Mouse (Mus musculus): ENCODE data around the gene Ipmk. TPM values are rescaled to one million over a fixed set of nuclear protein-coding genes. Genes with fewer than 3 reads are reported as not detected.

Ipmk gene
- polyA plus RNA-seq (2014; fragmentation: Illumina TruSeq; extraction: RNeasy Lipid Tissue Mini Kit (QIAGEN cat#74804); ENCODE audit: low read depth, low replicate concordance) = 207 TPM

DNA sequence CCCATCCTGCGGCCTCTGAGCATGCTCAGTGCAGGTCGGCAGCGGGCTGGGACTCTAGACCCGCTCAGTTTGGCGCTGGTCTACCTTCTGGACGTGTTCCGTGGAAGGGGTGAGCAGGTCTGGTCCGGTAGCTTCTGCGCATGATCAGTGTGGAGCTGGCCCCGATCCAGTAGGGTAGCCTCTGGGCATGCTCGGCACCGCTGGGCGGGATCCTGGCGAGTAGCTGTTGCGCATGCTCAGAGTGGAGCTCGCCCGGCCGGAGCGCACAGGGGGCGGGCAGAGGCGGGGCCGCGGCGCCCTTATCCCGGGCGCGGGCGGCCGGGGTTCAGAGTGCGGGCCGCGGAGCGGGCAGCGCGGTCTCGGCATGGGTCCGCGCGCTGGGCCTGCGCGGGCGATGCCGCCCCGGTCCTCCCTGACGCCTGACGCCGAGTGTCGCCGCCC lies at the start of gene Ipmk:
Gene Ipmk (plus strand): TSS at position 255 of the 441 bp plus-strand sequence.

DNA sequence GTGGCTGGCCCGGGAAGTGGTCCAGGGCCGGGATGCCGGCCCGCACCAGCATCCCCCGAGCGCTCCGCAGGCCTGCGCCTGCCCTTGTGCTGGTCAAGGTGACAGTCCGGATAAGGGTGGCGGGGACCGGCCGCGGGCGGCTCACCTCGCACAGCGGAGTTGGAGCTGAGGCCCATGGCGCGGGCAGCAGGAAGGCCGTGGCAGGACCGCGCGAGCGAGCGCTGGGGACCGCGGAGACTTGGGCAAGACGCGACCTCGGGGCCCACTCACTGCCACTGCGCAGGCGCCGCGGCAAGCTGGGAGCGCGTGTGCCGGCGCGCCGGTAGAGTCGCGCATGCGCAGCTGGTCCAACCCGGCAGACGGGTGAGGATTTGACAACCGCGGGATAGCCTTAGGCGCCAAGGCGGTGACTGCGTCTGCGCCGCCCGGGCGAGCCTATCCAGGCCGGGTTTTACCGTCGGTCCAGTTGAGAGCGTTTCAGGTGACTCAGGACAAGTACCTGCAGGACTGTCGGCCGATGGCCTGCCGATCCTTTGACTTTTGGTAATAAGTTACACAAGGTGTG lies 2.9 kb upstream of the Ipmk start, which contains the start of gene Cisd1:
Gene Cisd1 (minus strand): TSS at position 376 of the 565 bp plus-strand sequence.

Other genes with a start within 250 kb of the Ipmk start
- 11.1 TPM for gene Bicc1, start 188.1 kb upstream of the Ipmk start, polyA plus RNA-seq (2014; fragmentation: Illumina TruSeq; extraction: RNeasy Lipid Tissue Mini Kit (QIAGEN cat#74804); ENCODE audit: low read depth, low replicate concordance)
- gene Tfam, start 109.5 kb upstream of the Ipmk start, polyA plus RNA-seq (2014; fragmentation: Illumina TruSeq; extraction: RNeasy Lipid Tissue Mini Kit (QIAGEN cat#74804); ENCODE audit: low read depth, low replicate concordance) = 184 TPM
- gene Ube2d1, start 62.5 kb upstream of the Ipmk start, polyA plus RNA-seq (2014; fragmentation: Illumina TruSeq; extraction: RNeasy Lipid Tissue Mini Kit (QIAGEN cat#74804); ENCODE audit: low read depth, low replicate concordance) = 81.8 TPM
- gene Cisd1, start 2.8 kb upstream of the Ipmk start, polyA plus RNA-seq (2014; fragmentation: Illumina TruSeq; extraction: RNeasy Lipid Tissue Mini Kit (QIAGEN cat#74804); ENCODE audit: low read depth, low replicate concordance) = 35.6 TPM